Mouse (Mus musculus): ENCODE measurements around the gene Zfp235. TPM values are rescaled to one million over a fixed set of nuclear protein-coding genes. Genes with fewer than 3 reads are reported as not detected.

Zfp235 gene
- polyA plus RNA-seq (2014; fragmentation: Nextera tagmentation; extraction: Ambion mirVana) = 21.7 and 22.2 TPM in 2 replicates

- peaks cover 10% of the 10 kb centered on the region; the same call in 1 of the 2 replicates for H3K36me3 ChIP-seq (ENCODE audit: control insufficient read depth, insufficient read depth, low read length)
- 2% methylated on average over 32 of the region's 32 CpGs for WGBS
- H3K9me3 ChIP-seq (ENCODE audit: control insufficient read depth, low read depth, low read length) = no peaks in the 10 kb centered on the region
- H3K27ac ChIP-seq (ENCODE audit: low read length) = no peak within 1 kb of the TSS
- peak within 1 kb of the TSS; percentile 90 for H3K4me2 ChIP-seq (replicated peaks; ENCODE audit: low read depth, low read length)
- peak within 1 kb of the TSS; percentile 59 for H3K9ac ChIP-seq (replicated peaks; ENCODE audit: low read depth, low read length)
- H3K4me1 ChIP-seq (ENCODE audit: control insufficient read depth, insufficient read depth, low read length) = peaks cover 6% of the 10 kb centered on the region; the same call in 1 of the 2 replicates
- H3K27me3 ChIP-seq (ENCODE audit: control insufficient read depth, insufficient read depth, low read length) = no peaks in the 10 kb centered on the region
- ATAC-seq (ENCODE audit: insufficient number of reproducible peaks, insufficient read depth, low FRiP score, low read depth) = peak; percentile 94
- H3K4me3 ChIP-seq (ENCODE audit: low read depth, low read length) = peak within 1 kb of the TSS; percentile 64
Observed at GRCm38 (mm10) chr7:24133996-24134828, at the start of gene Zfp235. Zfp235 (plus strand) TSS chr7:24134169.

GRCm38 (mm10) chr7:24086871-24087270, 47.1 kb upstream of the Zfp235 start:
- H3K4me2 ChIP-seq (replicated peaks; ENCODE audit: low read depth, low read length) = no peak overlapping the region
- H3K9ac ChIP-seq (replicated peaks; ENCODE audit: low read depth, low read length) = no peak overlapping the region
- H3K4me1 ChIP-seq (ENCODE audit: control insufficient read depth, insufficient read depth, low read length) = peaks cover 10% of the 10 kb centered on the region
- no peak for ATAC-seq (ENCODE audit: insufficient number of reproducible peaks, insufficient read depth, low FRiP score, low read depth)
- H3K27ac ChIP-seq (ENCODE audit: low read length) = no peak overlapping the region
- no peaks in the 10 kb centered on the region; the same call in 1 of the 2 replicates for H3K36me3 ChIP-seq (ENCODE audit: control insufficient read depth, insufficient read depth, low read length)
- H3K9me3 ChIP-seq (ENCODE audit: control insufficient read depth, low read depth, low read length) = no peaks in the 10 kb centered on the region; the same call in 1 of the 2 replicates
- 92% methylated on average over 4 of the region's 4 CpGs for WGBS
- no peak overlapping the region for H3K4me3 ChIP-seq (ENCODE audit: low read depth, low read length)
- H3K27me3 ChIP-seq (ENCODE audit: control insufficient read depth, insufficient read depth, low read length) = no peaks in the 10 kb centered on the region

GRCm38 (mm10) chr7:24087485-24088125, 46.4 kb upstream of the Zfp235 start:
- H3K9ac ChIP-seq (replicated peaks; ENCODE audit: low read depth, low read length) = no peak overlapping the region
- 96% methylated on average over 12 of the region's 12 CpGs for WGBS
- ATAC-seq (ENCODE audit: insufficient number of reproducible peaks, insufficient read depth, low FRiP score, low read depth) = no peak

GRCm38 (mm10) chr7:24104403-24104802, 29.6 kb upstream of the Zfp235 start:
- no peak for ATAC-seq (ENCODE audit: insufficient number of reproducible peaks, insufficient read depth, low FRiP score, low read depth)
- H3K4me3 ChIP-seq (ENCODE audit: low read depth, low read length) = no peak overlapping the region
- no peaks in the 10 kb centered on the region for H3K4me1 ChIP-seq (ENCODE audit: control insufficient read depth, insufficient read depth, low read length)
- no peaks in the 10 kb centered on the region for H3K27me3 ChIP-seq (ENCODE audit: control insufficient read depth, insufficient read depth, low read length)
- WGBS = 97% methylated on average over 9 of the region's 9 CpGs
- H3K9me3 ChIP-seq (ENCODE audit: control insufficient read depth, low read depth, low read length) = peaks cover 82% of the 10 kb centered on the region
- H3K36me3 ChIP-seq (ENCODE audit: control insufficient read depth, insufficient read depth, low read length) = peaks cover 81% of the 10 kb centered on the region
- H3K4me2 ChIP-seq (replicated peaks; ENCODE audit: low read depth, low read length) = no peak overlapping the region
- H3K9ac ChIP-seq (replicated peaks; ENCODE audit: low read depth, low read length) = no peak overlapping the region
- H3K27ac ChIP-seq (ENCODE audit: low read length) = no peak overlapping the region

More at GRCm38 (mm10) chr7:24087485-24088125, 46.4 kb upstream of the Zfp235 start:
- no peak overlapping the region for H3K4me3 ChIP-seq (ENCODE audit: low read depth, low read length)
- no peaks in the 10 kb centered on the region; the same call in 1 of the 2 replicates for H3K36me3 ChIP-seq (ENCODE audit: control insufficient read depth, insufficient read depth, low read length)
- no peak overlapping the region for H3K4me2 ChIP-seq (replicated peaks; ENCODE audit: low read depth, low read length)
- H3K9me3 ChIP-seq (ENCODE audit: control insufficient read depth, low read depth, low read length) = no peaks in the 10 kb centered on the region; the same call in 1 of the 2 replicates
- peaks cover 9% of the 10 kb centered on the region for H3K4me1 ChIP-seq (ENCODE audit: control insufficient read depth, insufficient read depth, low read length)
- H3K27ac ChIP-seq (ENCODE audit: low read length) = no peak overlapping the region
- H3K27me3 ChIP-seq (ENCODE audit: control insufficient read depth, insufficient read depth, low read length) = no peaks in the 10 kb centered on the region

GRCm38 (mm10) chr7:24105144-24105703, 28.7 kb upstream of the Zfp235 start:
- no peak overlapping the region for H3K9ac ChIP-seq (replicated peaks; ENCODE audit: low read depth, low read length)
- H3K4me2 ChIP-seq (replicated peaks; ENCODE audit: low read depth, low read length) = no peak overlapping the region
- WGBS = 94% methylated on average over 18 of the region's 18 CpGs
- peaks cover 73% of the 10 kb centered on the region for H3K36me3 ChIP-seq (ENCODE audit: control insufficient read depth, insufficient read depth, low read length)
- no peak overlapping the region for H3K27ac ChIP-seq (ENCODE audit: low read length)
- H3K4me3 ChIP-seq (ENCODE audit: low read depth, low read length) = no peak overlapping the region
- ATAC-seq (ENCODE audit: insufficient number of reproducible peaks, insufficient read depth, low FRiP score, low read depth) = no peak
- H3K4me1 ChIP-seq (ENCODE audit: control insufficient read depth, insufficient read depth, low read length) = no peaks in the 10 kb centered on the region
- H3K27me3 ChIP-seq (ENCODE audit: control insufficient read depth, insufficient read depth, low read length) = no peaks in the 10 kb centered on the region
- peaks cover 83% of the 10 kb centered on the region for H3K9me3 ChIP-seq (ENCODE audit: control insufficient read depth, low read depth, low read length)

GRCm38 (mm10) chr7:24110839-24111238, 23.1 kb upstream of the Zfp235 start:
- no peak overlapping the region for H3K4me3 ChIP-seq (ENCODE audit: low read depth, low read length)
- no peak overlapping the region for H3K27ac ChIP-seq (ENCODE audit: low read length)
- ATAC-seq (ENCODE audit: insufficient number of reproducible peaks, insufficient read depth, low FRiP score, low read depth) = no peak
- no peak overlapping the region for H3K9ac ChIP-seq (replicated peaks; ENCODE audit: low read depth, low read length)
- H3K4me1 ChIP-seq (ENCODE audit: control insufficient read depth, insufficient read depth, low read length) = no peaks in the 10 kb centered on the region; the same call in 1 of the 2 replicates
- H3K4me2 ChIP-seq (replicated peaks; ENCODE audit: low read depth, low read length) = no peak overlapping the region
- 94% methylated on average over 7 of the region's 7 CpGs for WGBS
- peaks cover 19% of the 10 kb centered on the region for H3K36me3 ChIP-seq (ENCODE audit: control insufficient read depth, insufficient read depth, low read length)
- H3K9me3 ChIP-seq (ENCODE audit: control insufficient read depth, low read depth, low read length) = peaks cover 35% of the 10 kb centered on the region
- H3K27me3 ChIP-seq (ENCODE audit: control insufficient read depth, insufficient read depth, low read length) = no peaks in the 10 kb centered on the region

- WGBS = 8% methylated on average over 9 of the region's 9 CpGs
- ATAC-seq (ENCODE audit: insufficient number of reproducible peaks, insufficient read depth, low FRiP score, low read depth) = no peak; the same call in 1 of the 2 replicates
- Histone ChIP-seq H3K27me3 (ENCODE audit: control insufficient read depth, insufficient read depth, low read length) (no peaks in the 10 kb centered on the region), H3K27ac (ENCODE audit: low read length) (peak overlapping the region; percentile 68; the same call in 1 of the 2 replicates), H3K4me3 (ENCODE audit: low read depth, low read length) (peak overlapping the region; percentile 69), H3K4me2 (replicated peaks; ENCODE audit: low read depth, low read length) (peak overlapping the region; percentile 75), H3K4me1 (ENCODE audit: control insufficient read depth, insufficient read depth, low read length) (no peaks in the 10 kb centered on the region; the same call in 1 of the 2 replicates), H3K9ac (replicated peaks; ENCODE audit: low read depth, low read length) (peak overlapping the region; percentile 26; the same call in 1 of the 2 replicates), H3K36me3 (ENCODE audit: control insufficient read depth, insufficient read depth, low read length) (peaks cover 10% of the 10 kb centered on the region), H3K9me3 (ENCODE audit: control insufficient read depth, low read depth, low read length) (peaks cover 26% of the 10 kb centered on the region)
Observed at GRCm38 (mm10) chr7:24111772-24112155, 22.2 kb upstream of the Zfp235 start.

- Histone ChIP-seq H3K27ac (ENCODE audit: low read length) (peak within 1 kb of the TSS; percentile 68), H3K4me2 (replicated peaks; ENCODE audit: low read depth, low read length) (peak within 1 kb of the TSS; percentile 75), H3K36me3 (ENCODE audit: control insufficient read depth, insufficient read depth, low read length) (peaks cover 4% of the 10 kb centered on the region), H3K9ac (replicated peaks; ENCODE audit: low read depth, low read length) (peak within 1 kb of the TSS; percentile 72), H3K4me3 (ENCODE audit: low read depth, low read length) (peak within 1 kb of the TSS; percentile 69), H3K9me3 (ENCODE audit: control insufficient read depth, low read depth, low read length) (peaks cover 20% of the 10 kb centered on the region), H3K4me1 (ENCODE audit: control insufficient read depth, insufficient read depth, low read length) (no peaks in the 10 kb centered on the region; the same call in 1 of the 2 replicates), H3K27me3 (ENCODE audit: control insufficient read depth, insufficient read depth, low read length) (no peaks in the 10 kb centered on the region)
- ATAC-seq (ENCODE audit: insufficient number of reproducible peaks, insufficient read depth, low FRiP score, low read depth) = peak; percentile 97
- 2% methylated on average over 23 of the region's 23 CpGs for WGBS
Observed at GRCm38 (mm10) chr7:24112156-24112856, 21.7 kb upstream of the Zfp235 start, which contains the start of gene Zfp112. Zfp112 (plus strand) TSS chr7:24112314.
